Mouse (Mus musculus) MEL (cell line): ENCODE results near the gene Swsap1.
A peak's percentile ranks its signal among the peaks of the same experiment; 100 is the strongest.

Experiments
- CTCF ChIP-seq, 3 experiments: IDR thresholded peaks in 2 of 3; conservative IDR thresholded peaks in 1 of 3; 2 replicates each; pipeline ENCODE4 v1.5.1; 2011 to 2012; ENCODE audit warnings: low read length in 3 of 3, low read depth in 2 of 3, mild to moderate bottlenecking in 2 of 3, improper control_type of control experiment in 1 of 3, inconsistent platforms in 1 of 3, mixed read lengths in 1 of 3, moderate library complexity in 1 of 3; ENCODE audit not compliant: control insufficient read depth in 1 of 3, insufficient read depth in 1 of 3, poor library complexity in 1 of 3, severe bottlenecking in 1 of 3
- E2F4 ChIP-seq: IDR thresholded peaks from 2 replicates; pipeline ENCODE4 v1.6.1; 2011; ENCODE audit warnings: low read depth, low read length, improper control_type of control experiment, borderline replicate concordance
- EP300 ChIP-seq, 2 experiments: IDR thresholded peaks; 2 replicates each; pipeline ENCODE4 v1.6.1; 2011; ENCODE audit warnings: improper control_type of control experiment in 2 of 2, low read length in 2 of 2, low read depth in 1 of 2, mild to moderate bottlenecking in 1 of 2
- GATA1 ChIP-seq: IDR thresholded peaks from 2 replicates; pipeline ENCODE4 v1.6.1; 2011; ENCODE audit warnings: low read depth, low read length, improper control_type of control experiment
- HCFC1 ChIP-seq: IDR thresholded peaks from 2 replicates; pipeline ENCODE4 v1.6.1; 2012; ENCODE audit warnings: low read depth, mild to moderate bottlenecking, inconsistent platforms, low read length, improper control_type of control experiment, moderate library complexity
- MAX ChIP-seq: IDR thresholded peaks from 2 replicates; pipeline ENCODE4 v1.6.1; 2011; ENCODE audit warnings: low read length, improper control_type of control experiment
- MAZ ChIP-seq: IDR thresholded peaks from 2 replicates; pipeline ENCODE4 v1.6.1; 2012; ENCODE audit warnings: low read depth, mild to moderate bottlenecking, inconsistent platforms, low read length, improper control_type of control experiment
- POLR2A ChIP-seq, 2 experiments: IDR thresholded peaks; 2 replicates each; pipeline ENCODE4 v1.6.1; 2011 to 2012; ENCODE audit warnings: low read length in 2 of 2, mild to moderate bottlenecking in 2 of 2, control low read depth in 1 of 2, improper control_type of control experiment in 1 of 2, low read depth in 1 of 2, moderate library complexity in 1 of 2; ENCODE audit not compliant: control insufficient read depth in 1 of 2, insufficient read depth in 1 of 2, poor library complexity in 1 of 2
- POLR2AphosphoS2 ChIP-seq: IDR thresholded peaks from 2 replicates; pipeline ENCODE4 v1.6.1; 2011; ENCODE audit warnings: low read length, improper control_type of control experiment
- SIN3A ChIP-seq: IDR thresholded peaks from 2 replicates; pipeline ENCODE4 v1.6.1; 2012; ENCODE audit warnings: low read length, improper control_type of control experiment, inconsistent platforms
- SMC3 ChIP-seq: IDR thresholded peaks from 2 replicates; pipeline ENCODE4 v1.6.1; 2011; ENCODE audit warnings: low read depth, low read length, improper control_type of control experiment
- TAL1 ChIP-seq: IDR thresholded peaks from 2 replicates; pipeline ENCODE4 v1.6.1; 2012; ENCODE audit warnings: mild to moderate bottlenecking, inconsistent platforms, low read length, moderate library complexity, mixed read lengths
- UBTF ChIP-seq: IDR thresholded peaks from 2 replicates; pipeline ENCODE4 v1.6.1; 2012; ENCODE audit warnings: low read depth, mild to moderate bottlenecking, inconsistent platforms, low read length, improper control_type of control experiment, moderate library complexity, borderline replicate concordance; ENCODE audit not compliant: insufficient read depth
- ZNF384 ChIP-seq: IDR thresholded peaks from 2 replicates; pipeline ENCODE4 v1.6.1; 2012; ENCODE audit warnings: low read depth, mild to moderate bottlenecking, inconsistent platforms, low read length, improper control_type of control experiment

DNA sequence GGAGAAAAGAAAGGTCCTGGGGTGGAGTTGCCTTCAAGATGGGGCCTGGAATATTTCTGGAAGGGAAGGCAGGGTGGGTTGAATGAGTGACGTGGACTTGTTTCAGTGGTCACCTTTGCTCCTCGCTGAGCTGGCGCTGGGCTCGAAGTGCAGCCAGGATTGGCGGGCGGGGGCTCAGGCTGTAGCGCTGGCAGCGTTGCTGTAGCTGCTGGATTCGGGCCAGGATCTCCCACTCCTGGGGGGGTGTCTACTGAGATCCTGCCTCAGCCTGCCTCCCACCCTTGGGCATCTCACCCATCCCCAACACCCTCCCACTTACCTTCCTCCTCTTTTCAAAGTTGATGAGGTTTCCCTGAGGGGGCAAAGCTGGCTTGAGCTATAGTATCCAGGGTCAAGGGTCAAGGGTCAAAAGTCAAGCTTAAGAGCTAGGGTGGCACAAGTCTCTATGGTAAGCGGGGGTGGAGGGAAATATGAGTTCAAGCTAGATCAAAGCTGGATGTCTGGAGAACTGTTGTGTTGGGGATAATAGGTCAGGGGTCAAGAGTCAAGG is 21.1 kb downstream of the Swsap1 start:
- no peak for TF ChIP-seq EP300 (IDR thresholded peaks at IDR 0.05; ENCODE audit: low read depth in 1 of 2, low read length in 2 of 2)
- peak in 1 of 3 experiments; percentile 3; a peak in 1 of 6 replicates for TF ChIP-seq CTCF (IDR thresholded peaks at IDR 0.05 in 2 of 3, conservative IDR thresholded peaks at IDR 0.05 in 1 of 3; ENCODE audit: control insufficient read depth in 1 of 3, insufficient read depth in 1 of 3, low read depth in 2 of 3, low read length in 3 of 3, poor library complexity in 1 of 3, severe bottlenecking in 1 of 3)
- no peak for TF ChIP-seq MAZ
- no peak for TF ChIP-seq GATA1
- TF ChIP-seq E2F4 = no peak
- TF ChIP-seq POLR2A (IDR thresholded peaks at IDR 0.05; ENCODE audit: control insufficient read depth in 1 of 2, insufficient read depth in 1 of 2, low read depth in 1 of 2, low read length in 2 of 2, poor library complexity in 1 of 2) = no peak
- no peak for TF ChIP-seq TAL1
- TF ChIP-seq SMC3 = no peak
- TF ChIP-seq HCFC1 = no peak
- no peak for TF ChIP-seq UBTF
- TF ChIP-seq POLR2AphosphoS2 = no peak
- no peak for TF ChIP-seq MAX
- no peak for TF ChIP-seq ZNF384
- no peak for TF ChIP-seq SIN3A
